Mouse (Mus musculus) forebrain, embryonic 11.5 days (tissue): ENCODE measurements at regions not wholly inside any gene's neighbourhood (a gene's known extent, or its start where the extent isn't known, plus 50 kb on each side); places are given as distances from the start of the nearest gene placed in this dataset.

ENCODE experiments used
- ATAC-seq: fragments of 200-750 bp; cut with Nextera tagmentation; replicated peaks from 2 replicates; pipeline ENCODE4 v1.8.0; 2017; ENCODE audit warnings: moderate TSS enrichment; ENCODE audit not compliant: low FRiP score
- DNase-seq: peaks from one replicate; pipeline ENCODE4 v3.0.0-alpha.2; 2017; ENCODE audit warnings: low spot score
- H3K27ac ChIP-seq: fragments of 300-500 bp; sonication (generic); 2 replicates; pipeline ENCODE4 v1.5.1; 2014; ENCODE audit warnings: low read depth, low read length
- H3K27me3 ChIP-seq: fragments of 300-500 bp; sonication (generic); 2 replicates; pipeline ENCODE4 v1.6.1; 2014; ENCODE audit warnings: mild to moderate bottlenecking, low read length, mixed read lengths; ENCODE audit not compliant: control insufficient read depth, insufficient read depth
- H3K36me3 ChIP-seq: fragments of 300-500 bp; sonication (generic); 2 replicates; pipeline ENCODE4 v1.6.1; 2014; ENCODE audit warnings: mild to moderate bottlenecking, low read length, moderate library complexity, mixed read lengths; ENCODE audit not compliant: control insufficient read depth, insufficient read depth
- H3K4me1 ChIP-seq: fragments of 300-500 bp; sonication (generic); replicated peaks from 2 replicates; pipeline ENCODE4 v1.6.1; 2014; ENCODE audit warnings: low read length, mixed read lengths; ENCODE audit not compliant: control insufficient read depth, insufficient read depth
- H3K4me2 ChIP-seq: fragments of 300-500 bp; sonication (generic); 2 replicates; pipeline ENCODE4 v1.6.1; 2014; ENCODE audit warnings: low read depth, mild to moderate bottlenecking, low read length, moderate library complexity, mixed read lengths; ENCODE audit not compliant: severe bottlenecking
- H3K4me3 ChIP-seq: fragments of 300-500 bp; sonication (generic); 2 replicates; pipeline ENCODE4 v1.5.1; 2014; ENCODE audit warnings: low read depth, low read length
- H3K9ac ChIP-seq: fragments of 300-500 bp; sonication (generic); 2 replicates; pipeline ENCODE4 v1.6.1; 2014; ENCODE audit warnings: low read length
- H3K9me3 ChIP-seq: fragments of 300-500 bp; sonication (generic); 2 replicates; pipeline ENCODE4 v1.6.1; 2016; ENCODE audit warnings: low read length, mixed read lengths; ENCODE audit not compliant: control insufficient read depth
- WGBS: fragments of 180-500 bp; shearing (Covaris S2); extraction: QIAGEN DNeasy Blood & Tissue Kit; methylation state at CpG from one replicate; pipeline ENCODE4 v1.1.7; 2014; 5-methylcytosine and 5-hydroxymethylcytosine counted together

DNA sequence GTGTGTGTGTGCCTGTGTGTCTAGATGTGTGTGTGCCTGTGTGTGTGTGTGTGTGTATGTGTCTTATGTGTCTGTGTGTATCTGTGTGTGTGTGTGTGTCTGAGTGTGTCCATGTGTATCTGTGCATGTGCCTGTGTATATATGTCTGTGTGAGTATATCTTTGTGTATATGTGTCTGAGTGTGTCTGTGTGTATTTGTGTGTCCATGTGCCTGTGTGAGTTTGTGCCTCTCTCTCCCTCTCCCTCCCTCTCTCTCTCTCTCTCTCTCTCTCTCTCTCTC, 234.7 kb downstream of the Cd83 start:
- DNase-seq (no peak), ATAC-seq (0 out of 2 replicates have a peak, but pooled peaks have one; percentile 36)
- Histone ChIP-seq H3K27me3 (no peaks in the 10 kb centered on the region), H3K36me3 (no peaks in the 10 kb centered on the region), H3K4me2 (no peak overlapping the region; the same call in 1 of the 2 replicates), H3K27ac (peak overlapping the region; percentile 26; the same call in 1 of the 2 replicates), H3K9ac (peak overlapping the region; percentile 0; the same call in 1 of the 2 replicates), H3K4me1 (peaks cover 35% of the 10 kb centered on the region), H3K9me3 (no peaks in the 10 kb centered on the region), H3K4me3 (no peak overlapping the region)

DNA sequence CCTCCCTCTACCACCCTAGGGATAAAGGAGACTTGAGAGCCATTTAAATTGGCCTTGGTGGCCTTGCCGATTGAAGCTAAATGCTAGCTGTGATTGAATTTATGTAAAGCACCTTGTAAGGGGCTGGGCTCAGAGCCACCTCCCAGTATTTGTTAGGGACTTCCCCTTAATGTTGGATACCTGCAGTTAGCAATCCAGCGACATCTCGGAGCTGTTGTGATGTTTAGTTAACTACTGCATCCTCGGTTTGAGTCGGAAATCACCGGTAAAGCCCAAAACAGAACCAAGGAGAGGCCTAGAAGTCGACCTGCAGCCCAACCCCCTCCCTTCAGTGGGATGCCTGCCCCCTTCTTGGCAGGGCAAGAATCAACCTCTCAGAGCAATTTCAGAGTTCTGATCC, 236.3 kb downstream of the Cd83 start:
- Histone ChIP-seq H3K9ac (no peak overlapping the region), H3K27ac (no peak overlapping the region), H3K27me3 (no peaks in the 10 kb centered on the region), H3K9me3 (no peaks in the 10 kb centered on the region), H3K4me3 (no peak overlapping the region), H3K36me3 (no peaks in the 10 kb centered on the region), H3K4me2 (no peak overlapping the region), H3K4me1 (peaks cover 35% of the 10 kb centered on the region)
- DNase-seq, result no peak
- 5% methylated on average over 7 of the region's 7 CpGs for WGBS
- 0 out of 2 replicates have a peak, but pooled peaks have one; percentile 44 for ATAC-seq

DNA sequence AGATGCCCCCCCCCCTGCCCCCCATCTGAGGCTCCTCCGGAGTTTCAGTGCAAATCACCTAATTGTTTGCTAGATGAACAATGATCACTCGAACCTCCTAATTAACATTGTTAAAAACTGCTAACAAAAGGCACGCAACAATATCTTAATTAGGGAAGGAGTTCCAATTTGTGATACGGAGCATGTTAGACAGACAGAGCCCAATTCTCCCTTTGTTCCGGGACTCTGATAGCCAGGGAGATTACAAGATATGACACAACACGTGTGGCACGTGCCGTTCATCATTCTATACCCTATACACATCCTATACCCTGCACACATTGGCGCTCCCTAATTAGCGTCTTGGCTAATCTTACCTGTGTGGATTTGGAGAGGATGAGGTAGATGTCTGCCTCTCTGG, 237.5 kb downstream of the Cd83 start:
- Histone ChIP-seq H3K9ac (peak overlapping the region; percentile 12; the same call in 1 of the 2 replicates), H3K4me1 (peaks cover 37% of the 10 kb centered on the region), H3K4me3 (no peak overlapping the region), H3K9me3 (no peaks in the 10 kb centered on the region), H3K36me3 (no peaks in the 10 kb centered on the region), H3K4me2 (no peak overlapping the region), H3K27ac (no peak overlapping the region), H3K27me3 (no peaks in the 10 kb centered on the region)
- no peak for DNase-seq
- 32% methylated on average over 10 of the region's 10 CpGs for WGBS
- no peak for ATAC-seq

- no peak overlapping the region for H3K9ac ChIP-seq
- no peak overlapping the region for H3K4me2 ChIP-seq
- H3K4me1 ChIP-seq, result peaks cover 23% of the 10 kb centered on the region
- H3K9me3 ChIP-seq, result no peaks in the 10 kb centered on the region
- no peak for DNase-seq
- no peak overlapping the region for H3K4me3 ChIP-seq
- H3K36me3 ChIP-seq, result no peaks in the 10 kb centered on the region
- H3K27ac ChIP-seq, result no peak overlapping the region
- ATAC-seq, result no peak
- no peaks in the 10 kb centered on the region for H3K27me3 ChIP-seq
- WGBS, result 53% methylated on average over 3 of the region's 3 CpGs
Observed at GRCm38 (mm10) chr13:44024612-44025011, 240.0 kb downstream of the Cd83 start.

DNA sequence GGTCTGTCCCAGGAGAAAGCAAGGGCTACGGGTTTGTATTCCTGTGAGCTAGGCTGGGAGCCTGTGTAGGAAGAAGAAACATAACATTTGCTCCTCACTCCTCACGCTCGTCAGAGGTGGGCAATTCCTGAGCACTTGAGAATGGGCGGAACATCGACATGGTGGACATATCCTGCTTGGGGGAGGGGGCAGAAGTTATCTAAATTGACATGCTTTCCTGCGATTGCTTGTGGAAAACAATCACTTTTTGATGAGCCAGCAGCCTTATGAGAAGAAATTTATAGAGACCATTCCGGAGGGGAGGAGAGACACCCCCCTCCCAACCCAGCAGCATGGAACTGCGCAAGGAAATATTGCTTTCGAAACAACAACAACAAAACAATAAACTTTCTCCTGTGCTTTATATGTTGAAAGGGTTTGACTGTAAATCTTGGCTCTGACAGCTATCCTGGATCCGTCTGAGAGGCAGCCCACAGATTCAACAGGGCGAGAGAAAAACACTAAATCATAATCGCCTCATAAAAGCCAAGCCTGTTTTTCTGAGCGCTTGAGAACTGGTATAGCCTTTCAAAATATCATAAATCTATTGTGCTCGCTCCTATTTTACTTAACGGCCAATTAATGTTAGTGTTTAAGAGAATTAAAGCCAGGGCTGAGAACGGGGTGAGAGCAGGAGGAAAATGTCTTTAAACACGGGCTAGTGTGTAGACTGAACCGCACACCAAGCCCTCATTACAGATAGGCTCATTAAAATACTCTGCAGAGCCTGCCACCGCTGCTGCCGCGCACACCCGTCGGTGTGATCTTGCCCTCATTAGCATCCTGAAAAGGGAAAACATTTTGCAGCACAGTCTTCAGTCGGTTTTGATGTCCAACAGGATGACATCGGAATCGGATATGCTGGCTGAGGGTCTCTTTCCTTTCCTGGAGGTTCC, 242.0 kb downstream of the Cd83 start:
- no peak overlapping the region for H3K9ac ChIP-seq
- H3K4me3 ChIP-seq, result no peak overlapping the region
- H3K4me2 ChIP-seq, result no peak overlapping the region; the same call in 1 of the 2 replicates
- H3K36me3 ChIP-seq, result no peaks in the 10 kb centered on the region
- peak; percentile 67 for DNase-seq
- no peak overlapping the region for H3K27ac ChIP-seq
- H3K27me3 ChIP-seq, result no peaks in the 10 kb centered on the region
- peaks cover 13% of the 10 kb centered on the region for H3K4me1 ChIP-seq
- H3K9me3 ChIP-seq, result no peaks in the 10 kb centered on the region
- WGBS, result 57% methylated on average over 26 of the region's 26 CpGs
- ATAC-seq, result peak; percentile 61; the same call in 1 of the 2 replicates

DNA sequence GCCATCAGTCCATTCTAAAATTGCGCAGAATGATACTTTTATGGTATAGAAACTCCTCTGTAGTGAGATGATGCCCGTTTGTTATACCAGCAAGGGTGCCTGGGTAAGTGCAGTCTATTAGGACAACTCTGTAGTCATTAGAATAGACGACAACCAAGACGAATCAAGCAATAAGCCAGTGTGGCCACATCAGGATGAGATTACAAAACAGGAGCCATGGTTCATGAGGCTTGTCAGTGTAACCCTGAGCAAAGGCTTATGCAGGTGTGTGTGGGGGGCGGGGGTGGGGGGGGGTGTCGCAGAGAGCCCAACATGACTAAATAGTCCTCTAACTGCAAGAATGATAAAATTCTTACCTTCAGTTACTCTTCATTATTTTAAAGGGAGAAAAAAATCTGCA, 243.5 kb downstream of the Cd83 start:
- Histone ChIP-seq H3K4me3 (no peak overlapping the region), H3K9me3 (no peaks in the 10 kb centered on the region), H3K27ac (no peak overlapping the region), H3K27me3 (no peaks in the 10 kb centered on the region), H3K4me2 (no peak overlapping the region), H3K9ac (no peak overlapping the region), H3K36me3 (no peaks in the 10 kb centered on the region), H3K4me1 (peaks cover 4% of the 10 kb centered on the region; the same call in 1 of the 2 replicates)
- ATAC-seq, result no peak
- WGBS, result 93% methylated on average over 6 of the region's 6 CpGs
- no peak for DNase-seq

- no peaks in the 10 kb centered on the region for H3K9me3 ChIP-seq
- no peak overlapping the region for H3K4me3 ChIP-seq
- 93% methylated on average over 5 of the region's 5 CpGs for WGBS
- H3K27me3 ChIP-seq, result no peaks in the 10 kb centered on the region
- DNase-seq (no peak), ATAC-seq (no peak)
- H3K4me1 ChIP-seq, result peaks cover 4% of the 10 kb centered on the region; the same call in 1 of the 2 replicates
- H3K27ac ChIP-seq, result no peak overlapping the region
- no peak overlapping the region for H3K4me2 ChIP-seq
- no peaks in the 10 kb centered on the region for H3K36me3 ChIP-seq
- no peak overlapping the region for H3K9ac ChIP-seq
Observed at GRCm38 (mm10) chr13:44030590-44030989, 246.0 kb downstream of the Cd83 start.

GRCm38 (mm10) chr13:44037774-44038294, 253.3 kb downstream of the Cd83 start:
- no peaks in the 10 kb centered on the region for H3K9me3 ChIP-seq
- WGBS, result 88% methylated on average over 8 of the region's 8 CpGs
- no peak for DNase-seq
- H3K27ac ChIP-seq, result no peak overlapping the region
- no peak overlapping the region for H3K4me2 ChIP-seq
- no peaks in the 10 kb centered on the region for H3K36me3 ChIP-seq
- no peaks in the 10 kb centered on the region for H3K27me3 ChIP-seq
- H3K9ac ChIP-seq, result no peak overlapping the region
- no peak for ATAC-seq
- no peak overlapping the region for H3K4me3 ChIP-seq
- H3K4me1 ChIP-seq, result peaks cover 2% of the 10 kb centered on the region; the same call in 1 of the 2 replicates
